Mouse (Mus musculus) heart, embryonic 14.5 days (tissue): Measurements from ENCODE around the gene Acbd5. TPM values are rescaled to one million over a fixed set of nuclear protein-coding genes. Genes with fewer than 3 reads are reported as not detected.

ENCODE experiments used
- ATAC-seq: fragments of 200-750 bp; cut with Nextera tagmentation; 2 replicates; pipeline ENCODE4 v1.8.0; 2017; ENCODE audit warnings: low read depth, moderate TSS enrichment; ENCODE audit not compliant: insufficient number of reproducible peaks, insufficient read depth, low FRiP score
- H3K27ac ChIP-seq, 2 experiments: fragments of 200-500 bp in 1 of 2; fragments of 300-500 bp in 1 of 2; sonication (generic) in 1 of 2; replicated peaks in 1 of 2; 2 replicates each; pipeline ENCODE4 v1.5.1; 2012 to 2014; ENCODE audit warnings: low read depth in 2 of 2, low read length in 2 of 2, control low read depth in 1 of 2, mild to moderate bottlenecking in 1 of 2, mixed read lengths in 1 of 2; ENCODE audit not compliant: control insufficient read depth in 1 of 2, insufficient read depth in 1 of 2
- H3K27me3 ChIP-seq: fragments of 300-500 bp; sonication (generic); 2 replicates; pipeline ENCODE4 v1.6.1; 2014; ENCODE audit warnings: mild to moderate bottlenecking, low read length, control low read depth; ENCODE audit not compliant: control insufficient read depth, insufficient read depth
- H3K36me3 ChIP-seq: fragments of 300-500 bp; sonication (generic); 2 replicates; pipeline ENCODE4 v1.6.1; 2014; ENCODE audit warnings: mild to moderate bottlenecking, control low read depth, low read length, mixed read lengths; ENCODE audit not compliant: control insufficient read depth, insufficient read depth
- H3K4me1 ChIP-seq, 2 experiments: fragments of 200-500 bp in 1 of 2; fragments of 300-500 bp in 1 of 2; sonication (generic) in 1 of 2; 2 replicates each; pipeline ENCODE4 v1.6.1; 2012 to 2014; ENCODE audit warnings: low read length in 2 of 2, control low read depth in 1 of 2, mixed read lengths in 1 of 2; ENCODE audit not compliant: control insufficient read depth in 2 of 2, insufficient read depth in 2 of 2
- H3K4me2 ChIP-seq: fragments of 300-500 bp; sonication (generic); 2 replicates; pipeline ENCODE4 v1.6.1; 2014; ENCODE audit warnings: mild to moderate bottlenecking, low read length
- H3K4me3 ChIP-seq, 2 experiments: fragments of 200-500 bp in 1 of 2; fragments of 300-500 bp in 1 of 2; sonication (generic) in 1 of 2; 2 replicates each; pipeline ENCODE4 v1.5.1; 2012 to 2014; ENCODE audit warnings: low read length in 2 of 2, mild to moderate bottlenecking in 2 of 2, control low read depth in 1 of 2, low read depth in 1 of 2, moderate library complexity in 1 of 2; ENCODE audit not compliant: control insufficient read depth in 1 of 2, insufficient read depth in 1 of 2
- H3K9ac ChIP-seq: fragments of 300-500 bp; sonication (generic); 2 replicates; pipeline ENCODE4 v1.6.1; 2014; ENCODE audit warnings: mild to moderate bottlenecking, low read length
- H3K9me3 ChIP-seq: fragments of 300-500 bp; sonication (generic); 2 replicates; pipeline ENCODE4 v1.6.1; 2016; ENCODE audit warnings: low read length, control low read depth; ENCODE audit not compliant: control insufficient read depth
- WGBS: fragments of 180-500 bp; shearing (Covaris S2); extraction: QIAGEN DNeasy Blood & Tissue Kit; methylation state at CpG from one replicate; pipeline ENCODE4 v1.1.7; 2014; 5-methylcytosine and 5-hydroxymethylcytosine counted together
- polyA plus RNA-seq: library from polyadenylated mRNA; unstranded; fragments of >200 nt; fragmentation: Nextera tagmentation; extraction: Ambion mirVana; gene quantifications from 2 replicates; pipeline ENCODE4 v1.2.1, GENCODE M21; 2014

Gene Acbd5
- polyA plus RNA-seq, 1 experiment from 2014 or later: 25.5 TPM

GRCm38 (mm10) chr2:23070491-23070890 is 2.5 kb downstream of the Acbd5 start:
- no peaks in the 10 kb centered on the region for H3K27me3 ChIP-seq
- H3K36me3 ChIP-seq: peaks cover 31% of the 10 kb centered on the region
- no peaks in the 10 kb centered on the region for H3K9me3 ChIP-seq
- 91% methylated on average over 2 of the region's 2 CpGs for WGBS
- H3K4me2 ChIP-seq: no peak overlapping the region
- H3K4me1 ChIP-seq: no peaks in the 10 kb centered on the region
- H3K4me3 ChIP-seq: no peak overlapping the region
- H3K9ac ChIP-seq: no peak overlapping the region
- no peak for ATAC-seq
- no peak overlapping the region for H3K27ac ChIP-seq

DNA sequence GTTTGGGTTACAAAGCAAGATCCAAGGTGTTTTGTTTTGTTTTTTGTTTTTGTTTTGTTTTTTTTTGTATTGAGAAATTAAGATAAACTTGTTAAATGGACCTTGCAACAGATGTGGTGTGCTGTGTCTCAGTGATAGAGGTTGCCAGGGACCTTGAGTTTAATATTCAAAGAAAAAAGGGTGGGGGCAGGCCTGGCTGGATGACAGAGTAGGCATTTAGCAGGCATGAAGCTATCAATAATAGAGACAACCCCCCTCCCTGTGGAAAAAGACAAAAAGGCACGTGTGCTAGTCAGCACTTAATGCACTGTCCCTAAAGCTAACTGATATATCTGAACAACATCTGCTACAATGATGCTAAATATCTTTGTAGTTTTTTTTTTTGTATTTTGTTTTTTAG is 3.4 kb downstream of the Acbd5 start:
- Histone ChIP-seq H3K27me3 (no peaks in the 10 kb centered on the region), H3K4me2 (no peak overlapping the region), H3K9ac (no peak overlapping the region), H3K9me3 (no peaks in the 10 kb centered on the region), H3K4me3 (no peak overlapping the region), H3K36me3 (peaks cover 33% of the 10 kb centered on the region), H3K27ac (no peak overlapping the region), H3K4me1 (no peaks in the 10 kb centered on the region)
- WGBS: 74% methylated on average over 1 of the region's 1 CpGs
- no peak for ATAC-seq

DNA sequence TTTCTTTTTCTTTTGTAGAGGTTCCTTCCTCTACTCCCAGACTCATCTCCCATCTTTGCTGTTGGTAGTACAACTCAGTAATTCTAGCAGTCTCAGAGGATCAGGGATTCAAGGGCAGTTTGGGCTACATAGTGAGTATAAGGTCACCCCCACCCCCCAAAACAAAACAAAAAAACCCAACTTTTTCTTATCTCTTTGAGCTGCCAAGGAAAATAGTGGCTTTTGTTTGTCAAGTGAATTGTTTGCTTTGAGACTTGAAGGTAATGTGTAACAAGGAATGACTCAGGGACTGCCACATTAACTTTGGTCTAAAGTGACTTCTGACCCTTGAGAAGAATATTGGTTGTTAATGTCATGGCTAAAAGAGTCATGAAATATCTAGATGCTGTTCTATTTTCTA is 7.9 kb downstream of the Acbd5 start:
- no peaks in the 10 kb centered on the region for H3K4me1 ChIP-seq
- 0 out of 2 replicates have a peak, but pooled peaks cover 3% of the 10 kb centered on the region for H3K9me3 ChIP-seq
- no peaks in the 10 kb centered on the region for H3K27me3 ChIP-seq
- no peak overlapping the region for H3K27ac ChIP-seq
- H3K4me3 ChIP-seq: no peak overlapping the region
- H3K9ac ChIP-seq: no peak overlapping the region
- H3K36me3 ChIP-seq: peaks cover 69% of the 10 kb centered on the region
- ATAC-seq: no peak
- H3K4me2 ChIP-seq: no peak overlapping the region

DNA sequence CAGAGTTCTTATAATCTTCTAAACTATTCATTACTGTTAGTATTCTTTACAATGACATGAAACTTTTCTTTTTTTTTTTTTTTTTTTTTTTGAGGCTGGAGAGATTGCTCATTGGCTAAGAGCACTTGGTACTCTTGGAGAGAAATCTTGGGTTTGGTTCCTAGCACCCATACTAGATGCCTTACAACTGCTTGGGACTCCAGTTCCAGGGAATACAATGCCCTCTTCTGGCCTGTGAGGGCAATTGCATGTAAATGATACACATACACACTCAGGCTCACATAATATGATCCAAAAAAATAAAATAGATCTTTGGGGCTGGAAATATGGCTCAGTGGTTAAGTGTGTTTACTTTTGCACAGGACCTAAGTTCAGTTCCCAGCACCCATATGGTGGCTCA is 8.8 kb downstream of the Acbd5 start:
- no peak overlapping the region for H3K9ac ChIP-seq
- 0 out of 2 replicates have a peak, but pooled peaks cover 3% of the 10 kb centered on the region for H3K9me3 ChIP-seq
- no peak overlapping the region for H3K4me3 ChIP-seq
- no peak overlapping the region for H3K4me2 ChIP-seq
- no peak overlapping the region for H3K27ac ChIP-seq
- ATAC-seq: no peak
- H3K4me1 ChIP-seq: no peaks in the 10 kb centered on the region
- H3K27me3 ChIP-seq: no peaks in the 10 kb centered on the region
- H3K36me3 ChIP-seq: peaks cover 71% of the 10 kb centered on the region

GRCm38 (mm10) chr2:23077693-23078092 is 9.7 kb downstream of the Acbd5 start:
- H3K36me3 ChIP-seq: peaks cover 75% of the 10 kb centered on the region
- H3K4me1 ChIP-seq: no peaks in the 10 kb centered on the region
- no peak for ATAC-seq
- no peak overlapping the region for H3K27ac ChIP-seq
- no peak overlapping the region for H3K4me3 ChIP-seq
- H3K27me3 ChIP-seq: no peaks in the 10 kb centered on the region
- 89% methylated on average over 5 of the region's 5 CpGs for WGBS
- no peak overlapping the region for H3K4me2 ChIP-seq
- H3K9ac ChIP-seq: no peak overlapping the region
- H3K9me3 ChIP-seq: 0 out of 2 replicates have a peak, but pooled peaks cover 3% of the 10 kb centered on the region

DNA sequence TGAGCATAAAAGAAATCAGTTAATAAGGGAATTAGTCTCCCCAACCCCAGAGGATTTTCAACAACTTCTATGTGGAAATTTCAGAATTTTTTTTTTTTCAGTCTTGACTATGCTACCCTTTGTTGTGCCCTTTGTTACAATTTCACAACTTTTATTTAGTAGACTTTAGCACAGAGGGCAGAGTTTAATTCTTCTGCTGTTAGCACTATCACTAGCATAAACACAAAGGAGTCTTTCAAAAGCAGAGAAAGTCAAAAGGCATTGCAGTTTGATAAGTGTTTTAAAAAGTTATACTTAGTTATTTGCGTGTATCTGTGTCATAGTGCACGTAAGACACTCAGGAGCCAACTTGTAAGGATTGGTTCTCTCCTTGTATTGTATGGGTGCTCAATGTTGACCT is 10.6 kb downstream of the Acbd5 start:
- Histone ChIP-seq H3K27me3 (no peaks in the 10 kb centered on the region), H3K9ac (no peak overlapping the region), H3K4me3 (no peak overlapping the region), H3K36me3 (peaks cover 78% of the 10 kb centered on the region), H3K9me3 (0 out of 2 replicates have a peak, but pooled peaks cover 3% of the 10 kb centered on the region), H3K4me2 (no peak overlapping the region), H3K4me1 (no peaks in the 10 kb centered on the region), H3K27ac (no peak overlapping the region)
- WGBS: 96% methylated on average over 2 of the region's 2 CpGs
- no peak for ATAC-seq

DNA sequence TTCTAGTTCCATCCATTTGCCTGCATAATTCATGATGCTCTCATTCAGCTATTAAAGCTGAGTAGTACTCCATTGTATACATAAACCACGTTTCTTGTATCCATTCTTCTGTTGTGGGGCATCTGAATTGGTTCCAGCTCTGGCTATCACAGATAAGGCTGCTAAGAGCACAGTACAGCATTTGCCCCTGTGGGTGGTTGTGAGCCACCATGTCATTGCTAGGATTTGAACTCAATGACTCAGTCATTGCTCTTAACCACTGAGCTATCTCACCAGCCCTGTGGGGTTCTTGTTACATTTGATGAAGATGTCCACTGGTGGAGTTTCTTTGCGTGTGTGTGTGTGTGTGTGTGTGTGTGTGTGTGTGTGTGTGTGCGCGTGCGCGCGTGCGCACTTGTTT is 16.6 kb downstream of the Acbd5 start:
- H3K36me3 ChIP-seq: peaks cover 68% of the 10 kb centered on the region
- ATAC-seq: no peak
- 97% methylated on average over 8 of the region's 8 CpGs for WGBS
- no peak overlapping the region for H3K4me2 ChIP-seq
- no peaks in the 10 kb centered on the region for H3K27me3 ChIP-seq
- H3K27ac ChIP-seq: no peak overlapping the region
- no peak overlapping the region for H3K4me3 ChIP-seq
- no peak overlapping the region for H3K9ac ChIP-seq
- no peaks in the 10 kb centered on the region for H3K9me3 ChIP-seq
- H3K4me1 ChIP-seq: no peaks in the 10 kb centered on the region

DNA sequence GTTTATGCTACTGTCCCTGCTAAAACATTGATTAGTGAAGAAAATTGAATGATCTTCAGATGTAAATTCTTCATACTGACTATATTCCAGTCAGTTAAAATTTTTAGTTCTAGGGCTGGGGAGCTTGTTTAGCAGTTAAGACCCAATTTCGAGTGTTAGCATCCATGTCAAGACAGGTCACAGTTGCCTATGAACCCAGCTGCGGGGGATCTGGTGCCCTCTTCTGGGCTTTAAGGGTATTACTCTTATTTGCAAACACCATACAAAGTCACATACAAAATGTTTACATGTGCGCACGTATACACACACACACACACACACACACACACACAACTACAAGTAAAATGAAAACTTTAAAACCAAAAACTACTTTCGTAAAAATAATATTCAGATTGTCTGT is 24.2 kb downstream of the Acbd5 start:
- Histone ChIP-seq H3K27ac (no peak overlapping the region), H3K27me3 (no peaks in the 10 kb centered on the region), H3K4me2 (no peak overlapping the region), H3K4me1 (no peaks in the 10 kb centered on the region), H3K4me3 (no peak overlapping the region), H3K36me3 (peaks cover 77% of the 10 kb centered on the region), H3K9ac (no peak overlapping the region), H3K9me3 (no peaks in the 10 kb centered on the region)
- ATAC-seq: no peak
- WGBS: 50% methylated on average over 5 of the region's 5 CpGs
